Mouse (Mus musculus) thymus, adult 2 months (tissue): ENCODE measurements around the gene Smad5. TPM values are rescaled to one million over a fixed set of nuclear protein-coding genes. Genes with fewer than 3 reads are reported as not detected.

ENCODE experiments used
- DNase-seq: peaks from one replicate; pipeline ENCODE4 v3.0.0; 2021
- H3K27ac ChIP-seq: fragments of 200-500 bp; 2 replicates; pipeline ENCODE4 v1.5.1; 2012; ENCODE audit warnings: low read length, control low read depth; ENCODE audit not compliant: control insufficient read depth, insufficient read depth
- H3K27me3 ChIP-seq: fragments of 200-500 bp; 2 replicates; pipeline ENCODE4 v1.6.1; 2012; ENCODE audit warnings: mild to moderate bottlenecking, low read length, moderate library complexity, mixed read lengths; ENCODE audit not compliant: control insufficient read depth, insufficient read depth
- H3K36me3 ChIP-seq: fragments of 200-500 bp; 2 replicates; pipeline ENCODE4 v1.6.1; 2012; ENCODE audit warnings: mild to moderate bottlenecking, low read length, moderate library complexity; ENCODE audit not compliant: control insufficient read depth, insufficient read depth
- H3K4me1 ChIP-seq: fragments of 200-500 bp; replicated peaks from 2 replicates; pipeline ENCODE4 v1.6.1; 2012; ENCODE audit warnings: low read length; ENCODE audit not compliant: control insufficient read depth, insufficient read depth
- H3K4me3 ChIP-seq: fragments of 200-500 bp; 2 replicates; pipeline ENCODE4 v1.5.1; 2012; ENCODE audit warnings: mild to moderate bottlenecking, low read length, control low read depth, moderate library complexity; ENCODE audit not compliant: control insufficient read depth, insufficient read depth
- CTCF ChIP-seq: fragments of 200-500 bp; IDR thresholded peaks from 2 replicates; pipeline ENCODE4 v1.5.1; 2012; ENCODE audit warnings: mild to moderate bottlenecking, control low read depth, low read length, moderate library complexity, borderline replicate concordance; ENCODE audit not compliant: control insufficient read depth, poor library complexity, insufficient read depth; ENCODE audit errors: extremely low read depth
- POLR2A ChIP-seq: fragments of 200-500 bp; IDR thresholded peaks from 2 replicates; pipeline ENCODE4 v1.6.1; 2012; ENCODE audit warnings: mild to moderate bottlenecking, low read length, control low read depth, moderate library complexity; ENCODE audit not compliant: control insufficient read depth, poor library complexity, insufficient read depth; ENCODE audit errors: extremely low read depth
- WGBS: fragments of 180-500 bp; shearing (Covaris S2); methylation state at CpG from one replicate; pipeline ENCODE4 v1.1.7; 2018; 5-methylcytosine and 5-hydroxymethylcytosine counted together
- polyA plus RNA-seq: library from polyadenylated mRNA; depleted of rRNA; stranded (reverse); fragments of >200 nt; gene quantifications from 2 replicates; pipeline ENCODE4 v1.2.3, GENCODE M21; 2012

Gene Smad5
- polyA plus RNA-seq, 1 experiment: 45.6 TPM

DNA sequence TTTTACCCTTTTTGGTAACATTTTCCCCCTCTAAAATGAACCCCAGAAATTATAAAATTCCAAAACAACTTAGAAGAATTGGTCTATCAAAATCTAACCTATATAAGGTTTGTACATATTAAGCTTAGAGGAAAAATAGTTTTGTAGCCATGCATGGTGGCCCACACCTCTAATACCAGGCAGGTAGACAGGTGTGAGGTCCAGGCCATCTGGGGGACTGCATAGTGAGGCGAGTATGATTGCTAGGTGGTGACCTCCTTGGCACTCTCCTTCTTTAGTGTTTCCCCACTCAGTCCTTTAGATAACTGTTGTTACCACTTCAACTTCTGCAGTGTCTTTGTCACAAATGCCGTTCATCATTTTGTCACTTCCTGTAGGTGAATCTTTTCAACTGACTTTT, 1.8 kb downstream of the Smad5 start:
- Histone ChIP-seq H3K36me3 (no peaks in the 10 kb centered on the region), H3K27me3 (no peaks in the 10 kb centered on the region), H3K27ac (no peak overlapping the region), H3K4me3 (no peak overlapping the region), H3K4me1 (peaks cover 15% of the 10 kb centered on the region)
- no peak for TF ChIP-seq CTCF
- no peak for TF ChIP-seq POLR2A
- no peak for DNase-seq
- WGBS: 44% methylated on average over 2 of the region's 2 CpGs

DNA sequence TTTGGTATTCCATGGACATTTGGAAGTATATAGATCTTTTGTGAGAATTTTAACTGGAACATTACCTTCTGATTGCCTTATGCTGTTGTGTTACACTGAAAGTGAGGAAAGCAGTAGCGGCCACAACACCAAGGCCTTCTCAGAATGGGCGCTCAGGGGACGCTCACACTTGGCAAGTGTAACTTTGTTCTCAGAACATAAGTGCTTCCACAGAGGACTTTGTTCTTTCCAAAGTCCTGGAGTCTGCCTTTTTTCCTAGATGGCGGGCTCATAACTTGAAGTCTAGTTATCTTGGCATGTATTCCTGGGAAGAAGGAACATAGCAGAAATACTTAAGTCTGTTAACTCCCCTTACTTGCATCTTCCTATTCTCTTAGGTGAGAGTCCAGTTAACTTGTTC, 4.3 kb downstream of the Smad5 start:
- Histone ChIP-seq H3K36me3 (no peaks in the 10 kb centered on the region), H3K27me3 (no peaks in the 10 kb centered on the region), H3K4me1 (peaks cover 17% of the 10 kb centered on the region), H3K27ac (no peak overlapping the region), H3K4me3 (no peak overlapping the region)
- TF ChIP-seq CTCF (no peak), POLR2A (no peak)
- no peak for DNase-seq
- WGBS: 97% methylated on average over 4 of the region's 4 CpGs

DNA sequence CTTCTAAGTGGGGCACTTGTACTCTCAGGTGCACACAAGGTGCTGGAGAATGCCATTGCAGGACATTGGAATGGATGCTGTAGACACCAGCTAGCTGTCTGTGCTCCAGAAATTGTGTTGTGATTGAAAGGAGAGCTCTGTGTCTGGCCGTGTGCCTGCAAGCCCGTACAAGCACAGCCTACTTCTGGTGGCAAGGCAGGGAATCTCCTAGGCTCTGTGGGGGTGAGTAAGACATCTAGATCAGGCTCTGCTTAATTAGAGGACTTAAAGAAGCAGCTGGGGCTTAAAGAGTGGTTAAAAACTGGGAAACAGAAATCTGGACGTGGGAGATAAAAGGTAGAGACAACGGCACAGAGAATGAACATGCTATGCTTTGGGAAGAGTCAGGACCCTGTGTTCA, 4.8 kb downstream of the Smad5 start:
- H3K27me3 ChIP-seq: no peaks in the 10 kb centered on the region
- TF ChIP-seq POLR2A: no peak
- no peak for TF ChIP-seq CTCF
- no peak for DNase-seq
- H3K4me3 ChIP-seq: no peak overlapping the region
- H3K36me3 ChIP-seq: no peaks in the 10 kb centered on the region
- no peak overlapping the region for H3K27ac ChIP-seq
- 92% methylated on average over 4 of the region's 4 CpGs for WGBS
- H3K4me1 ChIP-seq: peaks cover 14% of the 10 kb centered on the region

DNA sequence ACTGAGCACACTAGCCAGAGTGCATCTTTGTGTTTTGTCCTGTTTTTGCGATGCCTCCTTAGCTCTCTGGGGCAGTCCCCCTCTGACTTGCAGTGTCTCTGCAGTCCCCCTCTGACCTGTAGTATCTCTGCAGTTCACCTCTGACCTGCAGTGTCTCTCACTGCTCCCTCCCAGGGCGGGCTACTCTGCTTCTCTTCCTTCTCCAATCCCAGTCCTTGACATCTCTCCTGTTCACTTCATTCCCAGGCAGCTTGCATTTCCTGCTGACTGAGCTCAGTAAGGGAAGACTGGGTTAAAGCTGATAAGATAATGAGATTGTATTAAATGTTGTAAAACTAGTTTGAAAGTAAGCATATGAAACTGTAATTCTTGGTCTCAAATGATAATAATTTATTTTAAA, 7.8 kb downstream of the Smad5 start:
- DNase-seq: no peak
- Histone ChIP-seq H3K4me3 (no peak overlapping the region), H3K4me1 (0 out of 2 replicates have a peak, but pooled peaks cover 4% of the 10 kb centered on the region), H3K27me3 (no peaks in the 10 kb centered on the region), H3K27ac (no peak overlapping the region), H3K36me3 (no peaks in the 10 kb centered on the region)
- WGBS: 92% methylated on average over 2 of the region's 2 CpGs
- TF ChIP-seq CTCF (no peak), POLR2A (no peak)

DNA sequence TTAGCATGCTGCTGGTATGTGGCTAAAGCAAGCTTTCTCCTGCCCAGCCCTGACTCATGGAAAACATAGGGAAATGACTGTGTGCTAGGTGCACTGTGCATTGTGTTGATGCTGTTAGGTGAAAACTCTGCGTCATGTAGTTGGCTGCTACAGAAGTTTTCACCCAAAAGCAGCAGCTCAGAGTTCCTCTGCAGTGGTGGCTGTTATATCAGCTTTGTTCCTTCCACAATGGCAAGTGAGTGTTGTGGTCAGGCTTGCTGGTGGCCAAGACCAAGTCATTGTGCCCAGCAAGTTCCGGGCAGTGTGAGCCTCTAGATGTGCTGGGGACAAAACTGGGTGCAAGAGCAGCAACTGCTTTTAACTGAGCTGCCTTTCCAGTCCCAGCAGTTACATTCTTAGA, 9.4 kb downstream of the Smad5 start:
- no peak for DNase-seq
- H3K27ac ChIP-seq: no peak overlapping the region
- no peak for TF ChIP-seq POLR2A
- TF ChIP-seq CTCF: no peak
- no peaks in the 10 kb centered on the region for H3K27me3 ChIP-seq
- 0 out of 2 replicates have a peak, but pooled peaks cover 2% of the 10 kb centered on the region for H3K4me1 ChIP-seq
- WGBS: 98% methylated on average over 2 of the region's 2 CpGs
- no peak overlapping the region for H3K4me3 ChIP-seq
- H3K36me3 ChIP-seq: no peaks in the 10 kb centered on the region

DNA sequence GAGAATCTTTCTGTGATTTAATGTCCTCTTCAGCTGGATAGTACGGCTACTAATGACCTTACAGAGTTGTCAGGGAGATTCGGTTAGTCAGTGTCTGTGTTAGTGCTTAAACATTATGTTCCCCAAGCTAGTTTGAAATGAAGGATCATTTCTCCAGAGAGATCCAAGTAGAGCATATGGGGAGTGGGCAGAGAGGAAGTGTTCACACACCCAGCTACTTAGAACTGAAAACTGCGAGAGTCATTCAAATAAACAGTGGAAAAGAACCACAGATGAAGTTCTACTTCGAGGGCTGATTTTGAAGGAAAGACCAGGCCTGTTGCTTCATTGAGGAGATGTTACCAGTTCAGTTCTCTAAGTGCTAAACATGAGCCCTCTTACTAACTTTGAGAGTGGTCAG, 23.7 kb downstream of the Smad5 start:
- no peak for DNase-seq
- Histone ChIP-seq H3K36me3 (peaks cover 44% of the 10 kb centered on the region), H3K27ac (no peak overlapping the region), H3K4me1 (no peaks in the 10 kb centered on the region), H3K27me3 (no peaks in the 10 kb centered on the region), H3K4me3 (no peak overlapping the region)
- WGBS: 93% methylated on average over 4 of the region's 4 CpGs
- no peak for TF ChIP-seq POLR2A
- no peak for TF ChIP-seq CTCF

DNA sequence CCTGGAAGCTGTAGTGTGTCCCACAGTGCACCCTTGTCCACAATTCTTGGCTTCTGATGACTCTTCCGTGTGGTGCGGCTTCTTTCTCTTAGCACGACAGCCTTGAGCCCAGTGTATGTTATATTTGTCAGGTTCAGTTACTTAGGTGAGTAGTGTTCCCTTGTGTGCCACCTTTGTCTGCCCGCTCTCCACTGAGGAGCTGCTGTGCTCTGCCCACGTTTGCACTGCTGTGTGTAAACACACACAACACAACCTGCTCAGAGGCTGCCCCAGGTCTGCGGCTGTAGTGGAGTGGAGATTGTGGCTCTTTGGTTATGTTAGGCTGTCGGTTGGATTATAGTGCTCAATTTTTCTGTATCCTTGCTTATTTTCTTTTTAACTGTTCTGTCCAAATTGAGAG, 26.2 kb downstream of the Smad5 start:
- 97% methylated on average over 7 of the region's 7 CpGs for WGBS
- H3K27me3 ChIP-seq: no peaks in the 10 kb centered on the region
- DNase-seq: no peak
- H3K36me3 ChIP-seq: peaks cover 54% of the 10 kb centered on the region
- H3K4me3 ChIP-seq: no peak overlapping the region
- H3K4me1 ChIP-seq: no peaks in the 10 kb centered on the region
- no peak overlapping the region for H3K27ac ChIP-seq
- TF ChIP-seq POLR2A (no peak), CTCF (no peak)
